Mouse (Mus musculus): Measurements from ENCODE around the gene Pnkd. TPM values are rescaled to one million over a fixed set of nuclear protein-coding genes. Genes with fewer than 3 reads are reported as not detected.

Pnkd gene
- polyA plus RNA-seq, 1 experiment from 2014 or later, result 85.3 TPM

GRCm38 (mm10) chr1:74353453-74354229 lies 68.9 kb downstream of the Pnkd start:
- 92% methylated on average over 9 of the region's 9 CpGs for WGBS
- H3K4me1 ChIP-seq, result no peaks in the 10 kb centered on the region
- H3K9ac ChIP-seq (replicated peaks), result no peak overlapping the region
- H3K9me3 ChIP-seq, result no peaks in the 10 kb centered on the region
- no peaks in the 10 kb centered on the region for H3K27me3 ChIP-seq
- no peak overlapping the region for H3K27ac ChIP-seq (replicated peaks)
- no peak overlapping the region for H3K4me3 ChIP-seq
- H3K36me3 ChIP-seq, result peaks cover 36% of the 10 kb centered on the region
- H3K4me2 ChIP-seq (replicated peaks), result no peak overlapping the region
- no peak for ATAC-seq (ENCODE audit: low FRiP score, low read depth)

- Histone ChIP-seq H3K27ac (replicated peaks) (no peak overlapping the region), H3K4me2 (replicated peaks) (no peak overlapping the region), H3K27me3 (no peaks in the 10 kb centered on the region), H3K4me3 (no peak overlapping the region), H3K4me1 (no peaks in the 10 kb centered on the region), H3K36me3 (0 out of 2 replicates have a peak, but pooled peaks cover 6% of the 10 kb centered on the region), H3K9me3 (no peaks in the 10 kb centered on the region), H3K9ac (replicated peaks) (no peak overlapping the region)
- ATAC-seq (ENCODE audit: low FRiP score, low read depth), result no peak
Measured at GRCm38 (mm10) chr1:74357531-74357930, 72.8 kb downstream of the Pnkd start.

- Histone ChIP-seq H3K27me3 (no peaks in the 10 kb centered on the region), H3K4me2 (replicated peaks) (no peak overlapping the region), H3K9me3 (no peaks in the 10 kb centered on the region), H3K4me3 (no peak overlapping the region), H3K36me3 (no peaks in the 10 kb centered on the region), H3K4me1 (no peaks in the 10 kb centered on the region), H3K9ac (replicated peaks) (no peak overlapping the region), H3K27ac (replicated peaks) (no peak overlapping the region)
- no peak for ATAC-seq (ENCODE audit: low FRiP score, low read depth)
- WGBS, result 85% methylated on average over 5 of the region's 5 CpGs
Measured at GRCm38 (mm10) chr1:74359952-74360517, 75.3 kb downstream of the Pnkd start.

GRCm38 (mm10) chr1:74361812-74362211 lies 77.1 kb downstream of the Pnkd start, which contains the start of gene Catip:
Gene Catip (plus strand): TSS chr1:74362108.
- H3K4me2 ChIP-seq (replicated peaks), result no peak within 1 kb of the TSS
- H3K9ac ChIP-seq (replicated peaks), result no peak within 1 kb of the TSS
- H3K4me3 ChIP-seq, result no peak within 1 kb of the TSS
- ATAC-seq (ENCODE audit: low FRiP score, low read depth), result peak; percentile 60
- no peak within 1 kb of the TSS for H3K27ac ChIP-seq (replicated peaks)
- WGBS, result 7% methylated on average over 2 of the region's 2 CpGs
- H3K4me1 ChIP-seq, result no peaks in the 10 kb centered on the region
- H3K9me3 ChIP-seq, result no peaks in the 10 kb centered on the region
- H3K36me3 ChIP-seq, result no peaks in the 10 kb centered on the region
- peaks cover under 1% of the 10 kb centered on the region; the same call in 1 of the 2 replicates for H3K27me3 ChIP-seq

- peaks cover 7% of the 10 kb centered on the region for H3K27me3 ChIP-seq
- H3K36me3 ChIP-seq, result no peaks in the 10 kb centered on the region
- 70% methylated on average over 17 of the region's 17 CpGs for WGBS
- no peaks in the 10 kb centered on the region for H3K4me1 ChIP-seq
- ATAC-seq (ENCODE audit: low FRiP score, low read depth), result no peak
- no peak overlapping the region for H3K27ac ChIP-seq (replicated peaks)
- H3K4me2 ChIP-seq (replicated peaks), result no peak overlapping the region
- no peak overlapping the region for H3K4me3 ChIP-seq
- H3K9me3 ChIP-seq, result no peaks in the 10 kb centered on the region
- no peak overlapping the region for H3K9ac ChIP-seq (replicated peaks)
Measured at GRCm38 (mm10) chr1:74362325-74363229, 77.8 kb downstream of the Pnkd start.

GRCm38 (mm10) chr1:74363437-74363836 lies 78.7 kb downstream of the Pnkd start:
- no peak for ATAC-seq (ENCODE audit: low FRiP score, low read depth)
- Histone ChIP-seq H3K36me3 (no peaks in the 10 kb centered on the region), H3K27me3 (peaks cover 9% of the 10 kb centered on the region), H3K4me2 (replicated peaks) (no peak overlapping the region), H3K9me3 (no peaks in the 10 kb centered on the region), H3K27ac (replicated peaks) (no peak overlapping the region), H3K9ac (replicated peaks) (no peak overlapping the region), H3K4me1 (peaks cover 6% of the 10 kb centered on the region), H3K4me3 (no peak overlapping the region)
- WGBS, result 74% methylated on average over 5 of the region's 5 CpGs

GRCm38 (mm10) chr1:74364270-74364669 lies 79.5 kb downstream of the Pnkd start:
- no peak overlapping the region for H3K4me2 ChIP-seq (replicated peaks)
- no peaks in the 10 kb centered on the region for H3K9me3 ChIP-seq
- no peak overlapping the region for H3K27ac ChIP-seq (replicated peaks)
- WGBS, result 83% methylated on average over 8 of the region's 8 CpGs
- peaks cover 9% of the 10 kb centered on the region for H3K27me3 ChIP-seq
- no peaks in the 10 kb centered on the region for H3K36me3 ChIP-seq
- no peak overlapping the region for H3K9ac ChIP-seq (replicated peaks)
- H3K4me1 ChIP-seq, result peaks cover 7% of the 10 kb centered on the region
- no peak for ATAC-seq (ENCODE audit: low FRiP score, low read depth)
- no peak overlapping the region for H3K4me3 ChIP-seq

- Histone ChIP-seq H3K4me1 (peaks cover 7% of the 10 kb centered on the region), H3K4me3 (peak overlapping the region; percentile 28), H3K4me2 (replicated peaks) (peak overlapping the region; percentile 51), H3K9me3 (no peaks in the 10 kb centered on the region), H3K27me3 (peaks cover 9% of the 10 kb centered on the region), H3K27ac (replicated peaks) (no peak overlapping the region), H3K9ac (replicated peaks) (0 out of 2 replicates have a peak overlapping the region, but pooled peaks have one; percentile 37), H3K36me3 (no peaks in the 10 kb centered on the region)
- 0 out of 2 replicates have a peak, but pooled peaks have one; percentile 44 for ATAC-seq (ENCODE audit: low FRiP score, low read depth)
- WGBS, result 24% methylated on average over 34 of the region's 34 CpGs
Measured at GRCm38 (mm10) chr1:74367886-74368645, 83.3 kb downstream of the Pnkd start.

- no peaks in the 10 kb centered on the region for H3K9me3 ChIP-seq
Measured at GRCm38 (mm10) chr1:74370040-74370439, 85.3 kb downstream of the Pnkd start.

GRCm38 (mm10) chr1:74373372-74373771 lies 88.6 kb downstream of the Pnkd start:
- Histone ChIP-seq H3K27me3 (no peaks in the 10 kb centered on the region), H3K4me1 (peaks cover 1% of the 10 kb centered on the region), H3K4me2 (replicated peaks) (no peak overlapping the region), H3K36me3 (no peaks in the 10 kb centered on the region), H3K9ac (replicated peaks) (no peak overlapping the region), H3K27ac (replicated peaks) (no peak overlapping the region), H3K9me3 (no peaks in the 10 kb centered on the region), H3K4me3 (no peak overlapping the region)
- ATAC-seq (ENCODE audit: low FRiP score, low read depth), result no peak
- 76% methylated on average over 4 of the region's 4 CpGs for WGBS

More at GRCm38 (mm10) chr1:74370040-74370439, 85.3 kb downstream of the Pnkd start:
- Histone ChIP-seq H3K27ac (replicated peaks) (no peak overlapping the region), H3K27me3 (peaks cover 9% of the 10 kb centered on the region), H3K4me1 (peaks cover 7% of the 10 kb centered on the region), H3K36me3 (no peaks in the 10 kb centered on the region), H3K4me2 (replicated peaks) (no peak overlapping the region), H3K9ac (replicated peaks) (no peak overlapping the region), H3K4me3 (no peak overlapping the region)
- no peak for ATAC-seq (ENCODE audit: low FRiP score, low read depth)
- 59% methylated on average over 4 of the region's 4 CpGs for WGBS

- ATAC-seq (ENCODE audit: low FRiP score, low read depth), result no peak
- no peak within 1 kb of the TSS for H3K9ac ChIP-seq (replicated peaks)
- no peak within 1 kb of the TSS for H3K4me3 ChIP-seq
- no peaks in the 10 kb centered on the region for H3K36me3 ChIP-seq
- no peak within 1 kb of the TSS for H3K27ac ChIP-seq (replicated peaks)
- no peaks in the 10 kb centered on the region for H3K4me1 ChIP-seq
- whole genome bisulfite sequencing, result 74% methylated on average over 8 of the region's 8 CpGs
- H3K27me3 ChIP-seq, result no peaks in the 10 kb centered on the region
- H3K9me3 ChIP-seq, result no peaks in the 10 kb centered on the region
- H3K4me2 ChIP-seq (replicated peaks), result no peak within 1 kb of the TSS
Measured at GRCm38 (mm10) chr1:74374980-74375379, 90.2 kb downstream of the Pnkd start, which contains the start of gene Slc11a1. Gene Slc11a1 (plus strand): TSS chr1:74375195.

Measured in midbrain, embryonic 12.5 days (tissue).